Mouse (Mus musculus): Measurements from ENCODE around the gene H2afj.

H2afj gene

GRCm38 (mm10) chr6:136806819-136807218 lies 1.2 kb upstream of the H2afj start:
- DNase-seq (ENCODE audit: low spot score): no peak

GRCm38 (mm10) chr6:136807395-136808013 lies 540 bp upstream of the H2afj start:
- no peak for DNase-seq (ENCODE audit: low spot score)

GRCm38 (mm10) chr6:136808631-136809046 lies 595 bp downstream of the H2afj start:
- no peak for DNase-seq (ENCODE audit: low spot score)

GRCm38 (mm10) chr6:136809077-136809476 lies 1.0 kb downstream of the H2afj start:
- DNase-seq (ENCODE audit: low spot score): no peak

- DNase-seq (ENCODE audit: low spot score): no peak
Measured at GRCm38 (mm10) chr6:136809673-136810072, 1.6 kb downstream of the H2afj start.

DNA sequence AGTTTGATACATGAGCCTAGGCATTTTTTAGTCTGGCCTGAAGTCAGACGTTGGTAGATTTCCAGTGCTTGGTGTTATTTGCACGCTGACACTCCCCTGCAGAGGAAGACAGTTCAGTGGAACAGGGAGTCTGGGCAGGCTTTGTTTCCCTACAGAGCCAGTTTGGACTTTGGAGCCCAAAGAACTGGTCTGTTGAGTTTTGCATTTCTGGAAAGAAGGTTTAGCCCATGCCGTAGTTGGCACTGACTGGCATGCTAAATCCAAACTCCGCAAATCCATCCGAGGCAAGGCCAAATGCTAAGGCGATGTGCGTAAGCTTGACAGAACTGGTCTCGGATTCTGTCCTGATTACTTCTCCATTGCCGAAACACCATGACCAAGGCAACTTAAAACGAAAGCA lies 3.2 kb downstream of the H2afj start:
- no peak for DNase-seq (ENCODE audit: low spot score)

DNA sequence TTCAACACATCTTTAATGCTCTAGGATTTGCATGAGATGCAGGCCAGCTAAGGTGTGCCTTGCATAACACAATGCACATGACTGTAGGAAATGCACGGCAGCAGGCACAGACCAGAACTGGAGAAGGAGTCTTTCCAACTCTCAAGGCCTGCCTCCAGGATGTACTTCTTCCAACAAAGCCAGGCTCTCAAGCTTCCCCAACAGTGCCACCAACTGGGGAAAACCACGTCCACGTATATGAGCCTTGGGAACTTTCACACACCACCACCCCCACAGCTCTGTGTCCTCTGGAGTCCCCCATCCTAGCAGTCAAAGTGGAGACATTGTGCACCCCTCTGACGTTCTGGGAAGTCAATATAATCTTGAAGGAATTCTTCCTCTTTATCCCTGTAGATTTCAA lies 5.1 kb downstream of the H2afj start:
- no peak for DNase-seq (ENCODE audit: low spot score)

- DNase-seq (ENCODE audit: low spot score): no peak
Measured at GRCm38 (mm10) chr6:136815381-136815780, 7.3 kb downstream of the H2afj start.

DNA sequence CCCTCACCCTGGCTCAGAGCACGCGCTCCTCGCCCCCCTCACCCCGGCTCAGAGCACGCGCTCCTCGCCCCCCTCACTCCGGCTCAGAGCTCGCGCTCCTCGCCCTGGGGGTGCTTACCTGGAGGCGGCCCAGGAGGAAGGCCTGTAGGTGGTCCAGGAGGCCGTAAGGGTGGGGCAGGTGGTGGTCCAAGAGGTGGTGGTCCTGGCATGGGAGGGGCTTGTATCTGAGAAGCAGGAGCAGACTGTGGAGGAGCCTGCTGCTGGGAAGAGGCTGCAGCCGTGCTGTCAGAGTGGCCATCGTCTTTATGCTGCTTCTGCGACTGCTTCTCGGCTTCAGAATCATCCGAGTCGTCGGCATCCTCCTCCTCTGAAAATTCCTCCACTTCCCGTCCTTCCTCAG lies 8.8 kb downstream of the H2afj start:
- no peak for DNase-seq (ENCODE audit: low spot score)

DNA sequence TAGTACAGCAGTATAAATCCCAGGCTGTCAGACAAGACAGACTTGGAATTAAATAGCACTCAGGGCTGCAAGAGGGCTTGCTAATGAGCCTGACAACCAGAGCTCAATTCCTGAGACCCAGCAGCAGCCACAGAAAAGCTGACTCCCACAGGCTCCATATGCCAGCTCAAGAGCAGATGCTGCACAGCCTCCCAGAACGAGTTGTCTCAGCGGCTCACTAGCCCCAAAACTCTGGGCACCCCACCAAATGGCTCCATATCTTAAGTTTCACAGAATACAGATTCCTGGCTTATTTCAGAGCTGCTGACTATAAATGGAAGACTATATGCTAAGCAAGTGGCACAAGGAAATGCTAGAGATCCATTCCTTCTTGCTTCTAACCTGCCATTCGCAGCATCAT lies 9.5 kb downstream of the H2afj start:
- no peak for DNase-seq (ENCODE audit: low spot score)

DNA sequence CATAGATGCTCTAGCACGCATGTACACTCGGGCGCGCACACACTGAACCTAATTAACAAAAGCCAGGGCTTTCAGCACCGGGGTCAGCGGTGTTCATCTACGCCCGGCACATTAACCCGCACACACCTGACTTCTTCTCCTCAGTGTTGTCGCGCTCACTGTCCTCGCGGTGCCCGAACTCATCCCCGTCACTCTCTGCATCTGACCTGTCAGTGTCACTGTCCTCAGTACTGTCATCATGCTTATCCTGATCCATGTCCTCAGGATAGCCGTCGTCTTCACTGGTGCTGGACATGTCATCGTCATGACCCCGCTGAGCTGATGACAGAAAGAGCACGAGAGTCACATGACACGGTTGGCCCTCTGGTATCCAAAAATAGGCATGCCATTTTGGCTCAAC lies 12.3 kb downstream of the H2afj start:
- no peak for DNase-seq (ENCODE audit: low spot score)

GRCm38 (mm10) chr6:136821086-136821485 lies 13.0 kb downstream of the H2afj start:
- DNase-seq (ENCODE audit: low spot score): no peak

DNA sequence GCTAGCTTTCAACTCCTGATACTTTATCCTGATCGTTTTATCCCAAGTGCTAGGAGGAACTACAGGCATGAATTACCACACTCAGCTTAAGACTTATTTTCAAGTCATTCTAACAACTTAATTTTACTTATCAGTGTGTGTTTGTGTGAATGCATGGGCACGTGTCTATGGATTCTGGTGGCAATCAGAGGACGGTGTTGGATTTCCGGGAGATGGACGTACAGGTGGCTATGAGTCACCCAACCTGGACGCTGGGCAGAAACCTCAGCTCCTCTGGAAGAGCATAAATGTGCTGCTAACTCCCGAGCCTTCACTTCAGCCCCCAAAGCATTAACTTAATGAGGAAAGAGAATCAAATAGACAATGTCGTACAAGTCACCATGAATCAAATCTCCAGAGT lies 16.9 kb downstream of the H2afj start:
- DNase-seq (ENCODE audit: low spot score): no peak

DNA sequence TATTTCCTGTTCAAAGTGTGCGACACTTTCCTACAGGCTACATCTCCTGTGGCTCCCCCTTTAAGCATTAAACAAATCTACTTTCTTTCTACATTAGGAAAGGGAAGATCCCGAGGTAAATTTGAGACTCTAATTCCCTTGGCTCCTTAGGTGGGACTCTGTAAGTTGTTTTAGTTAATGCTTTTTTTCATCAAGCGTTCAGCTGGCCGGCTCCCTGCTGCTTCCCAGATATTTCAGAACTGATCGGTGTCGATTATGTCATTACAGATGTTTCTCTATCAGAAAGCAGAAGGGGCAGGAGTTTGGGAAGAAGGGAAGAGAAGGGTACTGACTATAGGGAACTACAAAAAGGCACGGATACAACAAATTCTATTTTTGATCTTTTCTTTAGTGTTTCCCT lies 19.1 kb downstream of the H2afj start:
- no peak for DNase-seq (ENCODE audit: low spot score)

DNA sequence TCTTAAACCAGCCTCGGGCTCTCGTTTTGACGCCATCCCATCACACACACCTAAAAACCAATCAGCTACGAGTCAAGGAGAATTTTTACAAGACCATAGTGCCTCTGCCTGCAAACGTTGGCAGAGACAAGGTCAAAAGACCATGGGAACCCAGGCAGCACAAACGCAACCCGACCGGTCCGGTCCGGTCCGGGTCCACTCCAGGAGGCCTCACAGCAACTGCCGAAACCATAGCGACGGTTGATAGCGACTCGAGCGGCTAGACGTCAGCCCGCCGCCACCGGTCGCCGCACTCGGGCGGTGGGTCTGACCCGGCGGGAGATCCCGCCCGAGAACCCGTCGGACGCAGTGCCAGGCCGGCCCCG lies 19.5 kb downstream of the H2afj start, which contains the start of gene BC049715:
TSS of gene BC049715 (plus strand) at position 111 of the 365 bp plus-strand sequence.
- DNase-seq (ENCODE audit: low spot score): no peak

DNA sequence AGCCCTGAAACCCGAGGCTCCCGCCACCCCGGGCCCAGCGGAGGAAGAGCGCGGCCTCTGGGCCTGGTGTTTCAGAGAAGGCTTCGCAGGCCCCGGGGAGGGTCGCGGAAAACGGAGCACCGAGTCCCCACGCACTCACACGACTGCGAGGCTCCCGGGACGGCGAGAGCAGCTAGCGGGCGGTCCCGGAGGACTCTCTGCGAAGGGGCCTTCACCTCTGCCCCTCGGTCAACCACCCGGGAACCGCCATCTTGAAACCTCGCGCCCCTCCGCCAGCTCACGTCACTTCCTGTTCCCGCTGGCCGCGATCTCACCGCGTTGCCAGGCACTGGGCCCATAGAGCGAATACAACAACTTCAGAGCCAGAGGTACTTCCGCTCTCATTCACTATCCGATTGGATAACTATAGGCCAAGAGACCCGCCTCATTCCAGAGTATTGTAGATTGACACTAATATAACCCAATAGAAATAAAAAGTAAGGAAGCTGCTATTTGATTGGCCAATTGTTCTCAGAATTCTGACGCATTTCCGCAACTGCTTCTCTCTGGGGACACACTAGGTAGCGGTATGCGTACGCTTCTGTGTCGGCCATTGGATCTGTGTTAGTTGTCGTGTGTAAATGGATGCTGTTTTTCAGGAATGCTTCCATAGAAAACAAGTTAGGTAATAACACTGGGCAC lies 20.0 kb downstream of the H2afj start, which contains the start of gene Wbp11:
TSS of gene Wbp11 (minus strand) at position 353 of the 681 bp plus-strand sequence.
- DNase-seq (ENCODE audit: low spot score): peak; percentile 97

DNA sequence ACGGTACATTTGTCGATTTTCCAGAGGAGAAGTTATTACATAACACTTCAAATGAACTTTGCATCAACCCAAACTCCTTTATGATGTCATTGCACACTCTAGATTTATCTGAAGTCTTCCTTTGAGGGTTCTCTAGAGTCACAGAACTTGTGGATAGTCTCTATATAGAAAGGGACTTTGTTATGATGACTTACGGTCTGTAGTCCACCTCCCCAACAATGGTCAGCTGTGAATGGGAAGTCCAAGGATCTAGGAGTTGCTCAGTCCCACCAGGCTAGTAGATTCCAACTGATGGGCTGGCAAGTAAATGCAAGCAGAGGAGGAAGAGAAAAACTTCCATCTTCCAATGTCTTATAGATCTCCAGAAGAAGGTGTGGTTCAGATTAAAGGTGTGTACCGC lies 20.6 kb downstream of the H2afj start:
- DNase-seq (ENCODE audit: low spot score): no peak

DNA sequence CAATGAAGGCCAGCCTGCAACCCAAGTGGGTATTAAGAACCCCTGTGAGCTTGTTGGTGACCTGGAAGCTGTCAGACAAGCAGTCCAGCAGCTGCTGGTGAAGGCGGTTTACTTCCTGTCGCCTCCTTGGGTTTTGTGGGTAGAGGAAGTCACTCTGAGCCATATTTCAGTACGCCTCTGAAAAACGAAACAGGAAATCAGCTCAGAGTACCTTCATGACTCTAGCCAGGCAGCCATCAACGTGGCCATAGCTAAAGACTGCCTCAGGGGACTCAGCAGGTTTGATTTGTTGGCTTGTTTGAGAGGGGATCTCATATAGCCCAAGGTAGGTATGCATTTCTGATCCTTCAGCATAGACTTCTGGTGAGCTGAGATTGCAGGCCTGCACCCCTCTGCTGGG lies 23.7 kb downstream of the H2afj start:
- DNase-seq (ENCODE audit: low spot score): no peak

DNA sequence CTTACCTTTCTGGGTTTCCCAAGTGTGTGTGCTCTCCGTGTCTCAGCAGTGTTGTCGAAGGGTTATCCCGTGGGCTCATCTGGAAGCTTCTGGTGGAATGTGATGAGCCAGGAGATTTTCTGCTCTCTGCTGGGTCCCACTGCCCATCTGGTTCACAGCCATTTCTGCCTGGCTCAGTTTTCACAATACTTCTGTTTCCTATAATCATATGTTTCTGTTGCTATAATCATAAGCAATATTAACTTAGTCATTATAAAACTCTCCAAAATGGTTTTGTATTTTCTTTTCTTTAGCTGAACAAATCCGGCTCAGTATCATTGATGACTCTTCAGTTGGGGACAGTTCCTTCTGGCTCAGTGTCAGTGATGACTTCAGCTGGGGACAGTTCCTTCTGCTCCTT lies 27.3 kb downstream of the H2afj start, which contains the start of gene Smco3:
TSS of gene Smco3 (minus strand) at position 101 of the 400 bp plus-strand sequence.
- no peak for DNase-seq (ENCODE audit: low spot score)

DNA sequence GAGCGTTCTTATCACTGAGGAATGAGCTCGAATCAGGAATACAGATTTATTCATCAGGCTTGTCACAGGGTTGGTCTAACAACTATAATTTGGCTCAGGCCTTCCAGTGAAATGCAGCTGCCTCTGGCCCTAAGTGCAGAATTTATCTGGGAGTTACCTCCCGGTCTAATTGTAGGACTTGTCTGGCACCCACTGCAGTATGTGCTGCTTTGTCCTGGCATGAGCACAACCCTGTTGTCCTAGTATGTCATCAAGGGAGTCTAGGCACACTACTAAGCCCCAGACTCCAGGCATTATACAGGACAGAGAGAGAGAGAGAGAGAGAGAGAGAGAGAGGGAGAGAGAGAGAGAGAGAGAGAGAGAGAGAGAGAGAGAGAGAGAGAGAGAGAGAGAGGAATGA lies 29.3 kb downstream of the H2afj start:
- no peak for DNase-seq (ENCODE audit: low spot score)

DNA sequence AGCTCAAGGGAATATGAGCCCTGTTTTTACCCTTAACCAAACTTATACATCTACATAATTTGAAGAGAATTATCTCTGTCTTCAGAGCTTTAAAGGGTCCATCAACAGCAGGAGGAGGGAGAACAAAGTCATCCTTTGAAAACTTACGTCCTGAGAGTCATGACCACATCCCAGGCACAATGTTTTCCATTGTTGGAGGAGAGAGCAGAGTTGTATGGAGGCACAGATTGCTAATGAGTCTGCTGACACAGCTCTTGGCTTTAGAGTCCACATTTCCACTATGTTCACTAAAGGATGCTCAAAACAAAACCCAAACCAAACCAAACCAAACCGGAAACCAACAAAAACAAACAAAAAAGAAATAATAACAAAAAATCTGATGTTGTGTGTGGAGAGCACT lies 36.9 kb downstream of the H2afj start:
- DNase-seq (ENCODE audit: low spot score): no peak

GRCm38 (mm10) chr6:136845706-136846480 lies 37.8 kb downstream of the H2afj start:
- peak; percentile 58 for DNase-seq (ENCODE audit: low spot score)

DNA sequence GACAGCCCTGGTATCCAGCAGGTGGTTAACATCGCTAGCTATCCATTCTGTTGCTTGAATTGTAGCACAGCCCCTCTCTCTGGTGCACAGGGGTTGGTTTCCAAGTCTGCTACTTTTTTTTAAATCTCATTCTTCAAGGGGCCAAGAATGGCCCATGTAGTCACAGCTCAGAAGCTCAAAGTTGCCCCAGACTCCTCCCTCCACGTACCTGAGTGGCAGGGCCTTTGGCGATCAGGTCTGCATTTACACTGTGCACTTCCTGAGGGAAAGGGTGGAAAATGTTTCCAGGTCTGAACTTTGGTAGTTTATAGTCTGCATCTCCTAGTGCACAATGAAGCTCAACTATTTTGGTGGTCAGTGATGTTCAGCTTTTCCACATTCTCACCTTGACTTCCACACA lies 39.2 kb downstream of the H2afj start:
- DNase-seq (ENCODE audit: low spot score): no peak
